Mouse (Mus musculus) spleen, adult 2 months (tissue): ENCODE data around the gene Lpp.

ENCODE experiments used
- CTCF ChIP-seq: fragments of 200-500 bp; IDR thresholded peaks from 2 replicates; pipeline ENCODE4 v1.5.1; 2011; ENCODE audit warnings: mild to moderate bottlenecking, inconsistent platforms; ENCODE audit not compliant: insufficient read depth, insufficient read length, insufficient replicate concordance; ENCODE audit errors: extremely low read depth
- POLR2A ChIP-seq: fragments of 200-500 bp; IDR thresholded peaks from 2 replicates; pipeline ENCODE4 v1.6.1; 2011; ENCODE audit warnings: low read depth, low read length, inconsistent platforms

DNA sequence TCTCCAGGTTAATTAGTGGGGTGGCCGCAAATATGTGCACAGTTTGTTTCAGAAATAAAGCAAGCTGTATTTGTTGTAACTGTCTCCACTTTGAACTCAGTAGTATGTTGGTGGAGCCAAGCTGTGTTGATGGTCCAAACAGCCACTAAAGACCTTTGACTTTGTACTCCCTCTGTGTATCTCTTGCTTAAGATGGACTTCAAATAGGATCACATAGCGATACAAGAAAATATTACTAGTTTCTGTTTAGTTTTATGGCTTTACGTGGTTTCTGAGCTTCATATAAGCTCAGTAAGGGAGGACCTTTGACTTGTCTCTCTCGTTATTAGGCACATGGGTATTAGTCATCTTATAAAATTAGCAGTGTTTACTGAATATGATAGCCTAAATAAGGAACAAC is 485.7 kb downstream of the Lpp start:
- TF ChIP-seq CTCF (no peak), POLR2A (no peak)
